11 mouse cellular contexts compared by ENCODE assay signal in genomic region chr3:63582717-63583696, GRCm38 (mm10).
DNase-seq lines count a peak whose midpoint lies in the region; ATAC-seq lines count a peak whose summit lies in the region.
"Had no signal": no experiment of that assay in that cellular context is flagged by ENCODE, and none has a peak within 500 bp of the region (broad histone marks: within the 10 kb centered on the region; RNA-seq: fewer than 3 reads in every experiment).

No protein-coding gene starts in this region.

- no peaks in the 10 kb centered on the region for H3K9me3 ChIP-seq in midbrain, embryonic 13.5 days
- H3K9me3 ChIP-seq in midbrain, embryonic 10.5 days (replicated peaks): no peaks in the 10 kb centered on the region
- no peaks in the 10 kb centered on the region for H3K9me3 ChIP-seq in hindbrain, embryonic 16.5 days (ENCODE audit: control insufficient read depth, low read length)

- H3K27me3 ChIP-seq in midbrain, embryonic 13.5 days: no peaks in the 10 kb centered on the region
- no peaks in the 10 kb centered on the region for H3K27me3 ChIP-seq in midbrain, embryonic 10.5 days (ENCODE audit: low read depth, poor library complexity, severe bottlenecking)
- no peaks in the 10 kb centered on the region for H3K27me3 ChIP-seq in hindbrain, embryonic 16.5 days (replicated peaks; ENCODE audit: control insufficient read depth, insufficient read depth, low read length)
- H3K27me3 ChIP-seq: CH12.LX had no signal

- H3K27ac ChIP-seq in midbrain, embryonic 13.5 days: no peak overlapping the region
- H3K27ac ChIP-seq in midbrain, embryonic 10.5 days (replicated peaks): no peak overlapping the region
- no peak overlapping the region for H3K27ac ChIP-seq in hindbrain, embryonic 16.5 days (ENCODE audit: low read depth, low read length)
- H3K27ac ChIP-seq: stomach, postnatal 0 days had no signal

- H3K4me2 ChIP-seq in midbrain, embryonic 13.5 days (replicated peaks): no peak overlapping the region
- peak overlapping the region; percentile 14; the same call in 1 of the 2 replicates for H3K4me2 ChIP-seq in hindbrain, embryonic 16.5 days (ENCODE audit: low read length)

- no peak overlapping the region for H3K9ac ChIP-seq in midbrain, embryonic 13.5 days (replicated peaks)
- H3K9ac ChIP-seq in hindbrain, embryonic 16.5 days (ENCODE audit: low read depth, low read length): no peak overlapping the region
- H3K9ac ChIP-seq: liver, postnatal 0 days had no signal

- no peak for DNase-seq in midbrain, embryonic 10.5 days (ENCODE audit: low spot score)
- DNase-seq in cerebellum, adult 9-10 months: peak; percentile 52
- peak; percentile 9 for DNase-seq in retina, postnatal 7 days (ENCODE audit: low read depth, low spot score)
- DNase-seq in thymus, postnatal 4 days: no peak
- DNase-seq: kidney, postnatal 14 days; liver, postnatal 0 days had no signal

- H3K4me1 ChIP-seq in midbrain, embryonic 13.5 days (replicated peaks): peaks cover 22% of the 10 kb centered on the region; the same call in 1 of the 2 replicates
- H3K4me1 ChIP-seq in midbrain, embryonic 10.5 days: no peaks in the 10 kb centered on the region
- no peaks in the 10 kb centered on the region; the same call in 1 of the 2 replicates for H3K4me1 ChIP-seq in hindbrain, embryonic 16.5 days (ENCODE audit: control insufficient read depth, insufficient read depth, low read depth, low read length)

- WGBS in midbrain, embryonic 13.5 days: 74% methylated on average over 15 of the region's 15 CpGs
- WGBS in midbrain, embryonic 10.5 days: 90% methylated on average over 15 of the region's 15 CpGs
- 46% methylated on average over 15 of the region's 15 CpGs for WGBS in hindbrain, embryonic 16.5 days

- no peak overlapping the region for H3K4me3 ChIP-seq in midbrain, embryonic 13.5 days (replicated peaks)
- H3K4me3 ChIP-seq in midbrain, embryonic 10.5 days: no peak overlapping the region
- H3K4me3 ChIP-seq in hindbrain, embryonic 16.5 days (ENCODE audit: low read length): no peak overlapping the region

- peak; percentile 60 for ATAC-seq in midbrain, embryonic 13.5 days
- peak; percentile 88 for ATAC-seq in hindbrain, embryonic 16.5 days
- ATAC-seq in monocyte, adult 5-6 weeks (replicated peaks; ENCODE audit: insufficient number of reproducible peaks, low FRiP score, low TSS enrichment, poor library complexity, severe bottlenecking): no peak
- ATAC-seq: liver, postnatal 0 days had no signal

- no peaks in the 10 kb centered on the region for H3K36me3 ChIP-seq in midbrain, embryonic 13.5 days
- H3K36me3 ChIP-seq in midbrain, embryonic 10.5 days: no peaks in the 10 kb centered on the region
- H3K36me3 ChIP-seq in hindbrain, embryonic 16.5 days (ENCODE audit: control insufficient read depth, insufficient read depth, low read length): no peaks in the 10 kb centered on the region

Comparison
In these comparisons a context has a peak if more than half of its experiments do, and no peak if none do; other contexts are left out.
1. DNase-seq: peak in cerebellum, adult 9-10 months (single experiment) and retina, postnatal 7 days (single experiment); none in midbrain, embryonic 10.5 days (single experiment) and thymus, postnatal 4 days (single experiment).